Mouse (Mus musculus): ENCODE measurements around the gene Prrg1. TPM values are rescaled to one million over a fixed set of nuclear protein-coding genes. Genes with fewer than 3 reads are reported as not detected.
"Not testable (repeated sequence)": the region's sequence is repeated elsewhere in the genome, so short reads cannot be mapped to it uniquely, and the experiment has no call there.

The Prrg1 gene
- polyA plus RNA-seq, 1 experiment: 0.75 TPM

DNA sequence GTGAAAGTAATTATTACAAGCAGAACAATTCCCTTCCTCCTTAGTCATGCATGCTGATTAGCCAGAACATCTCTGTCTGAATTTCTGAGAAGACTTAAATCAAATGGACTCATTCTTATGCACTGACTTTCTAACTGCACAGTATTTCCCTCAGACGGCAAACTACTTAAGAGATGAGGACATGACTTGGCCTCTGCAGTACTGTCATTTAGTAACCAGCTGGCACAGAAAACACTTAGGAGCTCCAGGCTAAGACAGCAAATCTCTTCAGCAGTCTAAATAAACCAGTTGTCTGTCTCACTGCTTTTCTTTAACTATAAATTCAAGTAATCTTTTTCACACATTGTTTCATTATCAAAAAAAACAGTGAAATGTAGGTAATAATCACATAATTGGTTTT, 36.0 kb downstream of the Prrg1 start:
- Histone ChIP-seq H3K4me1 (ENCODE audit: control insufficient read depth, insufficient read depth, low read length) (no peaks in the 10 kb centered on the region), H3K4me3 (ENCODE audit: control insufficient read depth, low read depth, low read length) (no peak overlapping the region), H3K27ac (ENCODE audit: control insufficient read depth, insufficient read depth, low read depth, low read length) (no peak overlapping the region), H3K36me3 (ENCODE audit: control insufficient read depth, insufficient read depth, low read length) (no peaks in the 10 kb centered on the region), H3K27me3 (ENCODE audit: control insufficient read depth, insufficient read depth, low read length) (no peaks in the 10 kb centered on the region)
- no peak for TF ChIP-seq POLR2A (IDR thresholded peaks at IDR 0.05; ENCODE audit: control insufficient read depth, low read depth, low read length)
- no peak for TF ChIP-seq CTCF (IDR thresholded peaks at IDR 0.05; ENCODE audit: control insufficient read depth, insufficient read depth, insufficient replicate concordance, low read depth, low read length)

DNA sequence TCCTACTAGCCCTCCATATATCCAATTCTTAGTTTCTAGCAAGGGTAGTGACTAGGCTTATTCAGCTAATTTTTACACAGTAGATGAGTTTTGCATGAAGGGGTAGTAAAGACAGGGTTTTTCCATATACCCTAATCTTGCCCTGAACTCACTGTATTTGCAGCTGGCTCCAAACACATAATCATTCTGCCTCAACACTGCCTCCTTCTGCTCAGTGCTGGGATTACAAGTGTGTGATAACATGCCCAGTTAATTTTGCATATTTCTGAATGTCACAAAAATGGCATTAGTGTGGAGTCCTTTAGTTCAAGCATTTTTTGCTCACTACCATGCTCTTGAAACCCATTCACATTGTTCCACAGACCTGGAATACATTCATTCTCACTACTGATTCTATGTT, 44.0 kb downstream of the Prrg1 start:
- Histone ChIP-seq H3K27me3 (ENCODE audit: control insufficient read depth, insufficient read depth, low read length) (no peaks in the 10 kb centered on the region), H3K27ac (ENCODE audit: control insufficient read depth, insufficient read depth, low read depth, low read length) (no peak overlapping the region), H3K4me1 (ENCODE audit: control insufficient read depth, insufficient read depth, low read length) (no peaks in the 10 kb centered on the region), H3K36me3 (ENCODE audit: control insufficient read depth, insufficient read depth, low read length) (no peaks in the 10 kb centered on the region), H3K4me3 (ENCODE audit: control insufficient read depth, low read depth, low read length) (no peak overlapping the region)
- no peak for TF ChIP-seq CTCF (IDR thresholded peaks at IDR 0.05; ENCODE audit: control insufficient read depth, insufficient read depth, insufficient replicate concordance, low read depth, low read length)
- TF ChIP-seq POLR2A (IDR thresholded peaks at IDR 0.05; ENCODE audit: control insufficient read depth, low read depth, low read length): no peak

DNA sequence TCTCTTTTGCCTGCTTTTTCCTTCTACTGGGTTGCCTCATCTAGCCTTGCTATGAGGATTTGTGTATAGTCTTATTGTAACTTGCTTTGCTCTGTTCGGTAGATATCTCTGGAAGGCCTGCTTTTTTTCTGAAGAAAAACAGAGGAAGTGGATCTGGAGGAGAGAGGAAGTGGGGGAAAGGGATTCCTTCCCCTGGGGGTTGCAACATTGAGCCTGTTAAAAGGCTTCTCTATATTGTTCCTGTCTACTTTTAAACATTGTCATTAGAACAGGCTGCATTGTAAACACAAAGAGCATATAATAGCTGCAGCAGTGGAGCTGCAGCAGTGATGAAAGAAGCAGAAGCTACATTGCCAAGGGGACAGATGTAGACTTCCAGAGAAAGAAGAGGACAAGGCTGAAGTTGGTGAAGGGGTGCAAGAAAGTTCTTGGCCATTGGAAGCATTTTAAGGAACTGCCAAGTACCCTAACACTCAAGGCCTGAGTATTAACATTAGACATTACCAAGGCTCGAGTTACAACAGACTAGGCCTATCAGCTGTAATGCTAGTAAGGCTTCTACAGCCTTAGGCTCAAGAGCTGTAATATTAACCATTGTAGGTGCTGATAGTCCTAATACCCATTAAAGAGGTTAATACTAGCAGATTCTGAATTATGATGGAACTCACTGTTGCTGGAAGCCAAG, 44.9 kb downstream of the Prrg1 start:
- no peak for TF ChIP-seq POLR2A (IDR thresholded peaks at IDR 0.05; ENCODE audit: control insufficient read depth, low read depth, low read length)
- no peak for TF ChIP-seq CTCF (IDR thresholded peaks at IDR 0.05; ENCODE audit: control insufficient read depth, insufficient read depth, insufficient replicate concordance, low read depth, low read length)

DNA sequence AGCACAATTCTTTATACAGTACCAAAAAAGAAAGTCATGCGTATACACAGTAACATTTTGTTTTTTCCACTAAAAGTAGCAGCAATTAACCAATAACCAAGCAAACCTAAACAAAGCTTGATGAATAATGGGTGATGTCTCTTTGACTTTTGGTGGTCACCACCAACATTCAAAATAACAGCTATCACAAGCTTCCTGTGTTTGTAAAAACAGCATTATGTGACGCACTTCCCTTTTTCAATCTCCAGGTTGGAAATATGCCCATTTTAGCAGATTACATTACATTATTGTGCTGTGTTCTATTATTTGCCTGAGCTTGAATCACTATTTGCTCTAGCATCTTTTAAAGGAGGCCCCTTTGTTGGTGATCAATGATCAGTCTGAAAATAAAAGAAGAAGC, 65.4 kb downstream of the Prrg1 start:
- no peaks in the 10 kb centered on the region for H3K36me3 ChIP-seq (ENCODE audit: control insufficient read depth, insufficient read depth, low read length)
- no peaks in the 10 kb centered on the region for H3K4me1 ChIP-seq (ENCODE audit: control insufficient read depth, insufficient read depth, low read length)
- H3K27ac ChIP-seq (ENCODE audit: control insufficient read depth, insufficient read depth, low read depth, low read length): no peak overlapping the region
- TF ChIP-seq CTCF (IDR thresholded peaks at IDR 0.05; ENCODE audit: control insufficient read depth, insufficient read depth, insufficient replicate concordance, low read depth, low read length): no peak
- no peak for TF ChIP-seq POLR2A (IDR thresholded peaks at IDR 0.05; ENCODE audit: control insufficient read depth, low read depth, low read length)
- no peaks in the 10 kb centered on the region for H3K27me3 ChIP-seq (ENCODE audit: control insufficient read depth, insufficient read depth, low read length)
- H3K4me3 ChIP-seq (ENCODE audit: control insufficient read depth, low read depth, low read length): no peak overlapping the region

More for the DNA sequence above, 44.9 kb downstream of the Prrg1 start:
- Histone ChIP-seq H3K4me3 (ENCODE audit: control insufficient read depth, low read depth, low read length) (no peak overlapping the region), H3K27me3 (ENCODE audit: control insufficient read depth, insufficient read depth, low read length) (no peaks in the 10 kb centered on the region), H3K4me1 (ENCODE audit: control insufficient read depth, insufficient read depth, low read length) (no peaks in the 10 kb centered on the region), H3K36me3 (ENCODE audit: control insufficient read depth, insufficient read depth, low read length) (no peaks in the 10 kb centered on the region), H3K27ac (ENCODE audit: control insufficient read depth, insufficient read depth, low read depth, low read length) (no peak overlapping the region)

DNA sequence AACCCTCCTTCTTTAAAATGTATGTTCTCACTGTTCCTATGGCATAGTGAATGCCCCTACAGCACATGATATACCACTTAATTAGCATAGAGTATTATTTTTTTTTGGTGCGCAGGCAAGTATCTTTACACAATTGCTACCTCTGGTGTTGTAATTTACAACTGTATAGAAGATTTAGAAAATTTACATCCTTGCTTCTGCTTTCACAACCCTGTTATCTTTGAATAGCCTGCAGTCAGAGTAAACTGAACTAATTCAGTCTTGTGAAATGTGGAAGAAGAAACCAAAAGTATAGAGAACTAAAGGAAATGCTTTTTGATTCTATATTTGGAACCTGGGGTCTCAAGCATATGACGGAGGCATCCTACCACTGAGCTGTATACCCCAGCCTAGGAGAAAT, 100.7 kb downstream of the Prrg1 start:
- H3K4me3 ChIP-seq (ENCODE audit: control insufficient read depth, low read depth, low read length): no peak overlapping the region
- no peaks in the 10 kb centered on the region for H3K4me1 ChIP-seq (ENCODE audit: control insufficient read depth, insufficient read depth, low read length)
- no peaks in the 10 kb centered on the region for H3K27me3 ChIP-seq (ENCODE audit: control insufficient read depth, insufficient read depth, low read length)
- no peak overlapping the region for H3K27ac ChIP-seq (ENCODE audit: control insufficient read depth, insufficient read depth, low read depth, low read length)
- TF ChIP-seq POLR2A (IDR thresholded peaks at IDR 0.05; ENCODE audit: control insufficient read depth, low read depth, low read length): no peak
- TF ChIP-seq CTCF (IDR thresholded peaks at IDR 0.05; ENCODE audit: control insufficient read depth, insufficient read depth, insufficient replicate concordance, low read depth, low read length): no peak
- no peaks in the 10 kb centered on the region for H3K36me3 ChIP-seq (ENCODE audit: control insufficient read depth, insufficient read depth, low read length)

DNA sequence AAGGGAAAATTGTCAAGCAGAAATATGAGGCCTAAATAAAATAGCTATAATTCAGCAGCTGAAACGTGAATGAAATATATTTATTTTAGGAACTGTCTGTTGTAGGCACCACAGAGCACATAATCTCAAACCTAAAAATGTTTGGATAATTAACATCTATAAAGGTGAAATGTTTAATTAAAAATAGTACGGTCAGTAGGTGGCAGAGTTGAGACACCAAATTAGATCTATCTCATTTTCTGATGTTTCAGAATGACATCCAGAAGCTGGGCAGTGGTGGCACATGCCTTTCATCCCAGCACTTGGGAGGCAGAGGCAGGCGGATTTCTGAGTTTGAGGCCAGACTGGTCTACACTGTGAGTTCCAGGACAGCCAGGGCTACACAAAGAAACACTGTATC, 104.0 kb downstream of the Prrg1 start:
- TF ChIP-seq POLR2A (IDR thresholded peaks at IDR 0.05; ENCODE audit: control insufficient read depth, low read depth, low read length): no peak
- no peak for TF ChIP-seq CTCF (IDR thresholded peaks at IDR 0.05; ENCODE audit: control insufficient read depth, insufficient read depth, insufficient replicate concordance, low read depth, low read length)
- Histone ChIP-seq H3K4me3 (ENCODE audit: control insufficient read depth, low read depth, low read length) (no peak overlapping the region), H3K36me3 (ENCODE audit: control insufficient read depth, insufficient read depth, low read length) (no peaks in the 10 kb centered on the region), H3K4me1 (ENCODE audit: control insufficient read depth, insufficient read depth, low read length) (no peaks in the 10 kb centered on the region), H3K27me3 (ENCODE audit: control insufficient read depth, insufficient read depth, low read length) (no peaks in the 10 kb centered on the region), H3K27ac (ENCODE audit: control insufficient read depth, insufficient read depth, low read depth, low read length) (no peak overlapping the region)

DNA sequence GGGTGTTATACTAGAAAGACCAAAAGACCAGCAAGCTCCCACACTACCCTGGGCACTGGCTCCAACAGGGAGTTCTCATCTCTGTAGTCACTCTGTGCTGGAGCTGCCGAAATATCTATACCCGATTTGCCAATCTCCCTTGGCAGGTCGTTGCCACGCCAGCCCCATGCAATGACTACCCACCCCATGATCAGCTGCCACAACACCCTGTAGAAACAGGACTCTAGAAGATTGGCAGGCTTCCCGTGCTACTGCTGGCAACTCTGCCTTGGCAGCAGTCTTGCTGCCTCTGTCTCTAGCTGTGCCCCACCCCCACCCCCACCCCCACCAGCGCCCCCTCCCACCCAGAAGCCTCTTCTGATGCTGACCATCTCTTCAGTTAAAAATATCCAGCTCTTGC, 149.3 kb downstream of the Prrg1 start:
- Histone ChIP-seq H3K4me1 (ENCODE audit: control insufficient read depth, insufficient read depth, low read length) (no peaks in the 10 kb centered on the region), H3K4me3 (ENCODE audit: control insufficient read depth, low read depth, low read length) (no peak overlapping the region), H3K27ac (ENCODE audit: control insufficient read depth, insufficient read depth, low read depth, low read length) (no peak overlapping the region), H3K27me3 (ENCODE audit: control insufficient read depth, insufficient read depth, low read length) (no peaks in the 10 kb centered on the region), H3K36me3 (ENCODE audit: control insufficient read depth, insufficient read depth, low read length) (no peaks in the 10 kb centered on the region)
- no peak for TF ChIP-seq CTCF (IDR thresholded peaks at IDR 0.05; ENCODE audit: control insufficient read depth, insufficient read depth, insufficient replicate concordance, low read depth, low read length)
- no peak for TF ChIP-seq POLR2A (IDR thresholded peaks at IDR 0.05; ENCODE audit: control insufficient read depth, low read depth, low read length)

DNA sequence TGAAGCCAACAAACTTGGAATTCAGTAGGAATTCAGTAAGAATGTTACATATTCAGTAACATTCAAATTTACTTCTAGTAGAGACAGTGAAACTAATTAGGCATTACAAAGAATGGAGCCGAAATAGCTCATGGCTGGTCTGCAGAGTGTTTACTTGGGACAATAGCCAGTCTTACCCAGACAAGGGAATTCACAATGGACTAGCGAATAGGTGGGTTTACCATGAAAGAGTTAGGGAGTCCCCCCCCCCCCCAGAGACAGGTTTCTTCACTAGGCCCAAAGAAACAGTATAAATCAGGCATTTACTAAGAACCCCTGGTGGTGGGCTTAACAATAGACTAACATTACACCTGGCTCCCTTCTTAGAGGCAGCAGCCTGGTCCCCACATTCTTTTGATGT, 180.3 kb downstream of the Prrg1 start:
- H3K27me3 ChIP-seq (ENCODE audit: control insufficient read depth, insufficient read depth, low read length); H3K36me3 ChIP-seq (ENCODE audit: control insufficient read depth, insufficient read depth, low read length); H3K4me1 ChIP-seq (ENCODE audit: control insufficient read depth, insufficient read depth, low read length); H3K27ac ChIP-seq (ENCODE audit: control insufficient read depth, insufficient read depth, low read depth, low read length); H3K4me3 ChIP-seq (ENCODE audit: control insufficient read depth, low read depth, low read length): not testable (repeated sequence)

Other genes with a start within 250 kb of the Prrg1 start
- 1.7 and 1.9 TPM in 2 replicates for gene 4930480E11Rik, start 214.3 kb downstream of the Prrg1 start, polyA plus RNA-seq (2012; rRNA removed)
- gene Fam47c, start 153.9 kb upstream of the Prrg1 start, polyA plus RNA-seq (2012; rRNA removed): 5.5 and 5.8 TPM in 2 replicates

Measured in testis, adult 2 months (tissue).